Mouse (Mus musculus) lung, embryonic 15.5 days (tissue): ENCODE data around the gene Snx9. TPM values are rescaled to one million over a fixed set of nuclear protein-coding genes. Genes with fewer than 3 reads are reported as not detected.

ENCODE experiments used
- ATAC-seq: fragments of 200-750 bp; cut with Nextera tagmentation; 2 replicates; pipeline ENCODE4 v1.8.0; 2017; ENCODE audit warnings: moderate number of reproducible peaks, borderline replicate concordance; ENCODE audit not compliant: low FRiP score, low TSS enrichment; ENCODE audit errors: extremely low read depth
- H3K27ac ChIP-seq: fragments of 300-500 bp; sonication (generic); 2 replicates; pipeline ENCODE4 v1.5.1; 2015; ENCODE audit warnings: moderate library complexity, mild to moderate bottlenecking, inconsistent platforms
- H3K27me3 ChIP-seq: fragments of 300-500 bp; sonication (generic); 2 replicates; pipeline ENCODE4 v1.6.1; 2015; ENCODE audit warnings: inconsistent platforms
- H3K36me3 ChIP-seq: fragments of 300-500 bp; sonication (generic); 2 replicates; pipeline ENCODE4 v1.6.1; 2015; ENCODE audit warnings: inconsistent platforms
- H3K4me1 ChIP-seq: fragments of 300-500 bp; sonication (generic); 2 replicates; pipeline ENCODE4 v1.6.1; 2015; ENCODE audit warnings: inconsistent platforms
- H3K4me2 ChIP-seq: fragments of 300-500 bp; sonication (generic); 2 replicates; pipeline ENCODE4 v1.6.1; 2015; ENCODE audit warnings: inconsistent platforms, mild to moderate bottlenecking, moderate library complexity
- H3K4me3 ChIP-seq: fragments of 300-500 bp; sonication (generic); 2 replicates; pipeline ENCODE4 v1.5.1; 2015; ENCODE audit warnings: mild to moderate bottlenecking, inconsistent platforms
- H3K9ac ChIP-seq: fragments of 300-500 bp; sonication (generic); 2 replicates; pipeline ENCODE4 v1.6.1; 2015; ENCODE audit warnings: inconsistent platforms
- H3K9me3 ChIP-seq: fragments of 300-500 bp; sonication (generic); 2 replicates; pipeline ENCODE4 v1.6.1; 2016; ENCODE audit warnings: inconsistent platforms
- WGBS: fragments of 180-500 bp; shearing (Covaris S2); methylation state at CpG from one replicate; pipeline ENCODE4 v1.1.7; 2015; 5-methylcytosine and 5-hydroxymethylcytosine counted together
- polyA plus RNA-seq: library from polyadenylated mRNA; unstranded; fragments of >200 nt; fragmentation: Nextera tagmentation; extraction: Ambion mirVana; gene quantifications from 2 replicates; pipeline ENCODE4 v1.2.1, GENCODE M21; 2015

The Snx9 gene
- polyA plus RNA-seq, 1 experiment from 2014 or later, result 29.5 TPM

- peak overlapping the region; percentile 38; the same call in 1 of the 2 replicates for H3K4me2 ChIP-seq
- H3K36me3 ChIP-seq, result no peaks in the 10 kb centered on the region
- H3K27me3 ChIP-seq, result no peaks in the 10 kb centered on the region
- ATAC-seq, result no peak; the same call in 1 of the 2 replicates
- no peak overlapping the region for H3K9ac ChIP-seq
- H3K9me3 ChIP-seq, result no peaks in the 10 kb centered on the region
- WGBS, result 47% methylated on average over 16 of the region's 16 CpGs
- peaks cover 43% of the 10 kb centered on the region for H3K4me1 ChIP-seq
- H3K27ac ChIP-seq, result peak overlapping the region; percentile 77
- no peak overlapping the region for H3K4me3 ChIP-seq
These were observed 136.2 kb downstream of the Snx9 start for GRCm38 (mm10) chr17:5977056-5977920.

- no peak overlapping the region for H3K4me2 ChIP-seq
- ATAC-seq, result no peak
- no peak overlapping the region for H3K4me3 ChIP-seq
- H3K27ac ChIP-seq, result peak overlapping the region; percentile 22; the same call in 1 of the 2 replicates
- no peaks in the 10 kb centered on the region for H3K9me3 ChIP-seq
- H3K9ac ChIP-seq, result no peak overlapping the region
- H3K36me3 ChIP-seq, result no peaks in the 10 kb centered on the region
- H3K27me3 ChIP-seq, result no peaks in the 10 kb centered on the region
- H3K4me1 ChIP-seq, result peaks cover 43% of the 10 kb centered on the region
- WGBS, result 63% methylated on average over 8 of the region's 8 CpGs
These were observed 136.9 kb downstream of the Snx9 start for GRCm38 (mm10) chr17:5977921-5978504.

GRCm38 (mm10) chr17:5978505-5979077 is 137.5 kb downstream of the Snx9 start:
- Histone ChIP-seq H3K4me3 (no peak overlapping the region), H3K9ac (no peak overlapping the region), H3K4me2 (no peak overlapping the region), H3K4me1 (peaks cover 43% of the 10 kb centered on the region), H3K36me3 (no peaks in the 10 kb centered on the region), H3K27ac (0 out of 2 replicates have a peak overlapping the region, but pooled peaks have one; percentile 22), H3K27me3 (no peaks in the 10 kb centered on the region), H3K9me3 (no peaks in the 10 kb centered on the region)
- no peak for ATAC-seq
- 52% methylated on average over 10 of the region's 10 CpGs for WGBS

- ATAC-seq, result no peak
- Histone ChIP-seq H3K9ac (no peak overlapping the region), H3K36me3 (no peaks in the 10 kb centered on the region), H3K9me3 (no peaks in the 10 kb centered on the region), H3K4me3 (no peak overlapping the region), H3K4me2 (no peak overlapping the region), H3K27ac (no peak overlapping the region), H3K4me1 (peaks cover 34% of the 10 kb centered on the region), H3K27me3 (no peaks in the 10 kb centered on the region)
- WGBS, result 35% methylated on average over 6 of the region's 6 CpGs
These were observed 139.7 kb downstream of the Snx9 start for GRCm38 (mm10) chr17:5980860-5981259.

Other genes with a start within 250 kb of the Snx9 start
- gene Synj2, start 100.0 kb downstream of the Snx9 start, polyA plus RNA-seq, result 3.3 and 3.4 TPM in 2 replicates
- gene Serac1, start 238.4 kb downstream of the Snx9 start, polyA plus RNA-seq, result 4.1 TPM in 2 replicates
- 181 and 192 TPM in 2 replicates for gene Gtf2h5, start 238.5 kb downstream of the Snx9 start, polyA plus RNA-seq